Mouse (Mus musculus) heart, adult 2 months (tissue): Measurements from ENCODE around the gene Stmnd1. TPM values are rescaled to one million over a fixed set of nuclear protein-coding genes. Genes with fewer than 3 reads are reported as not detected.

Experiments used
- DNase-seq, 2 experiments: peaks; one replicate each; pipeline ENCODE4 v3.0.0; 2021
- H3K27ac ChIP-seq: fragments of 200-600 bp; 2 replicates; pipeline ENCODE4 v1.8.1; 2022
- H3K27me3 ChIP-seq: fragments of 200-500 bp; 2 replicates; pipeline ENCODE4 v1.6.1; 2012; ENCODE audit warnings: mild to moderate bottlenecking, low read length, inconsistent platforms, mixed read lengths; ENCODE audit not compliant: control insufficient read depth, insufficient read depth
- H3K36me3 ChIP-seq: fragments of 200-500 bp; 2 replicates; pipeline ENCODE4 v1.6.1; 2012; ENCODE audit warnings: low read length, inconsistent platforms; ENCODE audit not compliant: control insufficient read depth, insufficient read depth
- H3K4me1 ChIP-seq: fragments of 200-500 bp; 2 replicates; pipeline ENCODE4 v1.6.1; 2011; ENCODE audit warnings: low read length; ENCODE audit not compliant: control insufficient read depth, insufficient read depth
- H3K4me3 ChIP-seq: fragments of 200-600 bp; 2 replicates; pipeline ENCODE4 v1.8.1; 2022
- H3K79me2 ChIP-seq: fragments of 200-500 bp; replicated peaks from 2 replicates; pipeline ENCODE4 v1.6.1; 2012; ENCODE audit warnings: mild to moderate bottlenecking, inconsistent platforms, low read length, moderate library complexity, mixed read lengths; ENCODE audit not compliant: control insufficient read depth, insufficient read depth
- H3K9ac ChIP-seq: fragments of 200-500 bp; 2 replicates; pipeline ENCODE4 v1.6.1; 2012; ENCODE audit warnings: low read depth, mild to moderate bottlenecking, control low read depth, inconsistent platforms, low read length, mixed read lengths
- CTCF ChIP-seq: fragments of 200-600 bp; IDR thresholded peaks from 2 replicates; pipeline ENCODE4 v1.8.1; 2022; ENCODE audit warnings: antibody characterized with exemption, mild to moderate bottlenecking, moderate library complexity
- EP300 ChIP-seq: fragments of 200-500 bp; IDR thresholded peaks from 2 replicates; pipeline ENCODE4 v1.6.1; 2011; ENCODE audit warnings: low read depth, low read length, control low read depth; ENCODE audit not compliant: insufficient read depth
- POLR2A ChIP-seq: fragments of 200-500 bp; IDR thresholded peaks from 2 replicates; pipeline ENCODE4 v1.6.1; 2011; ENCODE audit warnings: mild to moderate bottlenecking, low read depth, low read length, control low read depth; ENCODE audit not compliant: insufficient read depth
- WGBS: fragments of 180-500 bp; shearing (Covaris S2); methylation state at CpG from one replicate; pipeline ENCODE4 v1.1.7; 2018; 5-methylcytosine and 5-hydroxymethylcytosine counted together
- intact Hi-C: fragments of 180-260 bp; cut with DNase I; formaldehyde crosslinking; loops from one replicate; pipeline ENCODE4 v1.15.1; 2025
- polyA plus RNA-seq: library from polyadenylated mRNA; depleted of rRNA; stranded (reverse); fragments of >200 nt; gene quantifications from 2 replicates; pipeline ENCODE4 v1.2.3, GENCODE M21; 2012
- total RNA-seq, 2 experiments: library from RNA; stranded (reverse); gene quantifications; 2 replicates each; pipeline ENCODE4 v1.2.3; 2021

Stmnd1 gene
- total and polyA plus RNA-seq, 3 experiments: 0.39 to 0.47 (median 0.47) TPM

DNA sequence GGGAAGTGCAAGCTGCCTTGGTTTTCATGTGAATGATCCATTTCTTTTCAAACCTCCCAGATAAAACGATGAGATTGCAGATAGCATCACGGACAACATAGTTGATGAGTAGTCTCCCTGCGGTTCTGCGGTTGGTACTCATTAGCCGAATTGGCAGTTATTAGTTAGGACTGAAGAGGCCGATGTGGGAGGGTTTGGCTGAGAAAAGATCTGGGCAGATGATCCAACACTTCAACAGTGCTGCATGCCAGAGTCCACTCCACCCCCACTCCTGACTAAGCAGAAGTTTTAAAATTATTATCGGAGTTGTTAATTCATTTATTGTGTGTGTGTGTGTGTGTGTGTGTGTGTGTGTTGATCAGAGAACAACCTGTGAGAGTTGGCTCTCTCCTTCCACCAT, 34.7 kb upstream of the Stmnd1 start:
- peak in 1 of 2 experiments; percentile 8 for DNase-seq
- no peaks in the 10 kb centered on the region for H3K27me3 ChIP-seq
- no peak overlapping the region for H3K4me3 ChIP-seq
- no peaks in the 10 kb centered on the region for H3K4me1 ChIP-seq
- no peak overlapping the region for H3K9ac ChIP-seq
- TF ChIP-seq EP300 (no peak), CTCF (no peak), POLR2A (no peak)
- H3K27ac ChIP-seq: no peak overlapping the region
- H3K79me2 ChIP-seq: no peaks in the 10 kb centered on the region
- 62% methylated on average over 7 of the region's 7 CpGs for WGBS
- H3K36me3 ChIP-seq: no peaks in the 10 kb centered on the region
- intact Hi-C loops: loop anchor here (5.0 kb wide), 1 partner anchor 234 kb away; no protein-coding TSS in a partner anchor

DNA sequence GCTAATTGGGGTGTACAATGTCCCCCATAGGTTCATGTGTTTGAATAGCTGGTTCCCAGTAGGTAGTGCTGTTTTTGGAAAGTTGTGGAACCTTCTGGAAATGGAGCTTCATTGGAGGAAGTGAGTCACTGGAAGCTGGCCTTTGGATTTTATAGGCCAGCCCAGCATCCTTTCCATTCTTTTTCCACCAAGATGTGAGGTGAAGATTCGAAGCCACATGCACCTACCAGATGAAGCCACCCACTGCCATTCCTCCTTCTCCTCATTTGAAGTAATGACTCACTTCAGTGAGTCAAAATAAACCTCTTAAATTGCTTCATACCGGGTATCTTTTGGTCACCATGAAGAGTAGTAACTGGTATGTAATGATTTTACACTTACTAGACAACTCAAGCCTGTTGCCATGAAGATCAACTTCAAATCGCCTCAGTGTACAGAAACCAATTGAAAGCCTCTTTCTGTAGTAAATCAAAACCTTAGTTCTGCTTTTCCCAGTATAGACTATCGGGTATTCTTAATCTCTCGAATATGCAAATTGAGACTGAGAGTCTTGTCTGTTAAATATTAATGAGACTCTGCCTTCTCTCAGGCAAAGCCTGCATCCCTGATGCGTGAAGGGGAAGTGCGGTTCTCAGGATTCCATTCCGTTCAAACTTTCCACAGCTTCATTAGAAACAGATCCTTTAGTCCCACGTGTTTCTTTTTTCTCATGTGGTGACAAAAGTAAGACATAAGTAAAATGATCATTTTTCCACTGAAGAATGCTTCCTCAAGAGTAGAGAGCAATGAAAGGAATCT, 31.9 kb upstream of the Stmnd1 start:
- TF ChIP-seq CTCF (no peak), EP300 (no peak), POLR2A (no peak)
- no peak overlapping the region for H3K4me3 ChIP-seq
- H3K79me2 ChIP-seq: no peaks in the 10 kb centered on the region
- no peak overlapping the region for H3K9ac ChIP-seq
- DNase-seq: no peak
- no peaks in the 10 kb centered on the region for H3K4me1 ChIP-seq
- H3K27ac ChIP-seq: no peak overlapping the region
- no peaks in the 10 kb centered on the region for H3K36me3 ChIP-seq
- WGBS: 74% methylated on average over 9 of the region's 9 CpGs
- no peaks in the 10 kb centered on the region for H3K27me3 ChIP-seq
- intact Hi-C loops: no loop called here

DNA sequence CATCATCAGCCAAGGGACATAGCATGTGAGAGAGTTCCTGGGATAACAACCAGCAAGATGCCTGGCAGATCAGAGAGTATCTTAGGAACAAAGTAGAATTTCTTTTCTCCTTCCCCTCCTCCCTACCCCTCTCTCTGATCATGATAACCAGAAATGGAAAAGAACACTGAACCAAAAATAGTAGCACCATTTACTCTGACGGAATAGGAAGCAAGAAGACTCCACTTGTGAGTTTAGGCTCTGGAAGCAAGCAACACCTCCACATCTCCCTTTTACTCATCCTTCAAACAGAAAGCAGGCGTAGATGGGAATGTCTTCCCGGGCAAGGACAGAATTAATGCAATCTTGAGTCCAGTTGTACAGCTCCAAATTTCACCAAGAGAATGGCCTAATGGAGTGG, 19.8 kb upstream of the Stmnd1 start:
- intact Hi-C loops: no loop called here
- Histone ChIP-seq H3K27me3 (no peaks in the 10 kb centered on the region), H3K9ac (no peak overlapping the region), H3K4me1 (no peaks in the 10 kb centered on the region), H3K4me3 (no peak overlapping the region), H3K36me3 (no peaks in the 10 kb centered on the region), H3K79me2 (no peaks in the 10 kb centered on the region), H3K27ac (no peak overlapping the region)
- DNase-seq: no peak
- 68% methylated on average over 3 of the region's 3 CpGs for WGBS
- TF ChIP-seq CTCF: no peak

DNA sequence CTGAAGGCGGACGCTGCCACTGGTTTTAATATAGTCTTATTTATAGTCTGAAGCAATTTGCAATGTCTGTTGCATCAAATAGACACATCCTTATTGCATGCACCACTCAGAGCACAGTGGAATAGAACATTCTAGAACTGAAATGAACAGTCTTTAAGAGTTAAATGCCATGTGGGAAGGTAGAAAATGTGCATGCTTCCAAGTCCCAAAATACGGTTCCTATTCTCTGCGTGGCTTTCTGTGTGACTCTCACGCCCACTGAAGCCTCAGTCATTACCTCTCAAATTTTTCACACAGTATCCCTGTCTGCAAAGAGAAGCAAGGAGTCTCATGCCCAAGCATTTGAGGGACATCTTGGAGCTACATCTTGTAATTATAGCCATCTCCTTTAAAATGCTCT, 19.4 kb upstream of the Stmnd1 start:
- intact Hi-C loops: no loop called here
- 91% methylated on average over 5 of the region's 5 CpGs for WGBS
- no peak for DNase-seq
- H3K4me3 ChIP-seq: no peak overlapping the region
- H3K36me3 ChIP-seq: no peaks in the 10 kb centered on the region
- no peaks in the 10 kb centered on the region for H3K79me2 ChIP-seq
- no peak overlapping the region for H3K9ac ChIP-seq
- H3K27ac ChIP-seq: no peak overlapping the region
- no peaks in the 10 kb centered on the region for H3K27me3 ChIP-seq
- no peak for TF ChIP-seq EP300
- no peak for TF ChIP-seq CTCF
- TF ChIP-seq POLR2A: no peak
- no peaks in the 10 kb centered on the region for H3K4me1 ChIP-seq

DNA sequence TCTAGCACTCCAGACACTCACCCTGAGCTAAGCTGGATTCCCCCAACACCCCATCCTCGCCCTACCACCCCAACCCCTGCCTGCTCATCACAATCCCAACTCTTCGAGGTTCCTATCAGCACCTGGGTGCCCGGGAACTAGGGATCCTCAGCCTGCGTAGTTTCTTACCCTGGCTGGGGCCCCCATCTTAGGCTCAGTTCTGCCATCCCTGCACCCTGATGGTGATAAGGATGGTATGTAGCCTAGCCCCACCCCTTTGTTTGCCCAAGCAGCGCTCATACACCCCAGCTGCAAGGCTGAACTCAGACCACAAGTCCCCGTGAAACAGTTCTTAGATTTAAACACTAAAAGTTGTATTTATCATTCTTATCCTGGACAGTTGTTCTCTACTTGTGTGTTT, 17.9 kb upstream of the Stmnd1 start:
- Histone ChIP-seq H3K4me1 (no peaks in the 10 kb centered on the region), H3K9ac (no peak overlapping the region), H3K36me3 (no peaks in the 10 kb centered on the region), H3K27me3 (no peaks in the 10 kb centered on the region), H3K4me3 (no peak overlapping the region), H3K79me2 (no peaks in the 10 kb centered on the region), H3K27ac (no peak overlapping the region)
- intact Hi-C loops: loop anchor here (5.0 kb wide), 3 partner anchors 73 to 278 kb away; no protein-coding TSS in a partner anchor
- no peak for DNase-seq
- TF ChIP-seq CTCF (no peak), POLR2A (no peak), EP300 (no peak)
- 80% methylated on average over 6 of the region's 6 CpGs for WGBS

DNA sequence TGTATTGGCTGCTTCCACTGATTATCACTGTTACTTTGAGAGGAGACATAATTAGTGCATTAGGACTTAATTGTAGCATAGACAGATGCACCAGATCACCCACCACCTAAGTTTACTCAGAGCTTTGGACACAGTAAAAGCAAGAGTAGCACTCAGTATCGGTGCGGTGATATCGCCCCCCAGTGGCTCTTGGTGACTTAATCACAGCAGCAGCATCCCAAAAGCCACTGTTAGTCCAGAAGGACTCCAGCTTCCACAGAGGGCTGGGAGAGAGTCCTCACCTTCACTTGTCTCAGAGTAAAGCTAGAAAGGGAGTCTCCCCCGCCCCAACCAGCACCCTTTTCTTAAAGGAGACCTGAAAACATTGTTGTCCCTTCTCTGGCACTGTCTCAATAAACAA, 15.7 kb upstream of the Stmnd1 start:
- no peaks in the 10 kb centered on the region for H3K79me2 ChIP-seq
- no peaks in the 10 kb centered on the region for H3K36me3 ChIP-seq
- intact Hi-C loops: loop anchor here (5.0 kb wide), 3 partner anchors 76 to 281 kb away; no protein-coding TSS in a partner anchor
- H3K9ac ChIP-seq: no peak overlapping the region
- no peak overlapping the region for H3K4me3 ChIP-seq
- no peaks in the 10 kb centered on the region for H3K27me3 ChIP-seq
- H3K27ac ChIP-seq: no peak overlapping the region
- TF ChIP-seq EP300: no peak
- TF ChIP-seq CTCF: peak; percentile 73
- 4% methylated on average over 4 of the region's 4 CpGs for WGBS
- no peaks in the 10 kb centered on the region for H3K4me1 ChIP-seq
- peak; percentile 49 to 61 for DNase-seq
